Comparison of ENCODE assay signal across 14 mouse cellular contexts in the genomic region with DNA sequence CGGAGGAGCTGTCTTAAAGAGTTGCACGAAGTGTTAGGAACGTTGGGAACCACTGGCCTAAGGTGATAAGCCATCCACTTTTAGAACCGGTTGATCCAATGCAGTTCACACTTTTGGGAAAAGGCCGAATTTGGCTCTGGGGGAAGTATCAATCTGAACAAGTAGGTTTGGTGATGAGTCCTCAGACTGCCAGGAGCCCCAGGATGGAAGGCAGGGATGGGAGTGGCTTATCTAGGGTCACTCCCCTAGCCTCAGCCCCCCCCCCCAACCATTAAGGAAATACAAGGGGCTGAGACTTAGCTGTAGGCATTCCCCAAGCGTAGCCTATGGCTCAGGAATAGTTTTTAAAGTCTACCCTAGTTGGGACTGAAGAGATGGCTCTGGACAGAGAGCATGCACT. TPM values are rescaled to one million over a fixed set of nuclear protein-coding genes. Genes with fewer than 3 reads are reported as not detected.
"Had no signal": no experiment of that assay in that cellular context is flagged by ENCODE, and none has a peak within 500 bp of the region (broad histone marks: within the 10 kb centered on the region; RNA-seq: fewer than 3 reads in every experiment).

No protein-coding gene starts in this region.

- H3K36me3 ChIP-seq: limb, embryonic 12.5 days; liver, embryonic 13.5 days; lung, embryonic 15.5 days; midbrain, embryonic 12.5 days; stomach, embryonic 15.5 days had no signal

- H3K27ac ChIP-seq: limb, embryonic 12.5 days; liver, embryonic 13.5 days; midbrain, embryonic 12.5 days had no signal

- H3K27me3 ChIP-seq: limb, embryonic 12.5 days; liver, embryonic 13.5 days; lung, embryonic 15.5 days; midbrain, embryonic 12.5 days; stomach, embryonic 15.5 days had no signal

- H3K4me1 ChIP-seq: limb, embryonic 12.5 days had no signal

- DNase-seq: kidney, postnatal 25 days; liver; liver, embryonic 13.5 days; liver, postnatal 0 days; right cerebral cortex, postnatal 14 days; thymus, postnatal 4 days had no signal

- ATAC-seq: liver, postnatal 0 days; midbrain, embryonic 16.5 days had no signal

- H3K4me3 ChIP-seq: limb, embryonic 12.5 days; liver, embryonic 13.5 days; lung, embryonic 15.5 days; midbrain, embryonic 12.5 days; stomach, embryonic 15.5 days had no signal

- H3K4me2 ChIP-seq: limb, embryonic 12.5 days; liver, embryonic 13.5 days; lung, embryonic 15.5 days; midbrain, embryonic 12.5 days; stomach, embryonic 15.5 days had no signal

- H3K9ac ChIP-seq: limb, embryonic 12.5 days; liver, embryonic 13.5 days; liver, postnatal 0 days; lung, embryonic 15.5 days; midbrain, embryonic 12.5 days; stomach, embryonic 15.5 days had no signal

- H3K9me3 ChIP-seq: limb, embryonic 12.5 days; liver, embryonic 13.5 days; lung, embryonic 15.5 days; midbrain, embryonic 12.5 days; stomach, embryonic 15.5 days had no signal

RNA-seq across cellular contexts. Expression of gene Fblim1, which starts 39.7 kb away (rescaled TPM):
- total RNA-seq: megakaryocyte-erythroid progenitor cell, adult 5-6 weeks had no signal

RNA-seq across cellular contexts. Expression of gene Slc25a34, which starts 57.4 kb away (rescaled TPM):
- total RNA-seq: megakaryocyte-erythroid progenitor cell, adult 5-6 weeks had no signal
- polyA plus RNA-seq: limb, embryonic 12.5 days; neural tube, embryonic 14.5 days; thymus, postnatal 0 days had no signal
